Mouse (Mus musculus) megakaryocyte progenitor cell, adult 5-6 weeks (primary cell): ENCODE measurements around the gene Scfd1. TPM values are rescaled to one million over a fixed set of nuclear protein-coding genes. Genes with fewer than 3 reads are reported as not detected.

ENCODE experiments used
- total RNA-seq, 2 experiments: library from RNA; stranded (forward) in 1 of 2; stranded (reverse) in 1 of 2; fragments of 157-497, 149-512 nt in 1 of 2; fragments of 200-1000 nt in 1 of 2; gene quantifications; 2 replicates each; pipeline versions ENCODE4 v1.2.3 to v1.2.4; 2015 to 2017

Gene Scfd1
- total RNA-seq, 2 experiments from 2014 or later, result 75.1 to 89.9 TPM

Other genes with a start within 250 kb of the Scfd1 start
- gene G2e3, start 29.4 kb upstream of the Scfd1 start, total RNA-seq (2015), result 25.5 and 31.9 TPM in 2 replicates
- 25.9 and 27.8 TPM in 2 replicates for gene G2e3, start 29.4 kb upstream of the Scfd1 start, total RNA-seq (2017)
- not detected in 2 replicates for gene Coch, start 215.8 kb downstream of the Scfd1 start, total RNA-seq (2015)
- gene Coch, start 215.8 kb downstream of the Scfd1 start, total RNA-seq (2017), result not detected in 2 replicates